Mouse (Mus musculus): ENCODE results near the gene Adam19.

The Adam19 gene

GRCm38 (mm10) chr11:46109206-46109605, 53.4 kb downstream of the Adam19 start:
- DNase-seq: no peak

- no peak for DNase-seq
Observed at GRCm38 (mm10) chr11:46110156-46110944, 54.6 kb downstream of the Adam19 start.

- no peak for DNase-seq
Observed at GRCm38 (mm10) chr11:46110945-46111287, 55.1 kb downstream of the Adam19 start.

GRCm38 (mm10) chr11:46113211-46113610, 57.4 kb downstream of the Adam19 start:
- DNase-seq: no peak

GRCm38 (mm10) chr11:46114221-46114620, 58.4 kb downstream of the Adam19 start:
- DNase-seq: no peak

GRCm38 (mm10) chr11:46115011-46115410, 59.2 kb downstream of the Adam19 start:
- no peak for DNase-seq

GRCm38 (mm10) chr11:46115411-46116173, 59.8 kb downstream of the Adam19 start:
- DNase-seq: no peak

GRCm38 (mm10) chr11:46116510-46116909, 60.7 kb downstream of the Adam19 start:
- DNase-seq: no peak

GRCm38 (mm10) chr11:46119624-46120023, 63.8 kb downstream of the Adam19 start:
- no peak for DNase-seq

- no peak for DNase-seq
Observed at GRCm38 (mm10) chr11:46120084-46120483, 64.3 kb downstream of the Adam19 start.

GRCm38 (mm10) chr11:46121666-46122065, 65.9 kb downstream of the Adam19 start:
- no peak for DNase-seq

- DNase-seq: no peak
Observed at GRCm38 (mm10) chr11:46122875-46123274, 67.1 kb downstream of the Adam19 start.

GRCm38 (mm10) chr11:46123328-46123866, 67.6 kb downstream of the Adam19 start:
- no peak for DNase-seq

- no peak for DNase-seq
Observed at GRCm38 (mm10) chr11:46125093-46125834, 69.5 kb downstream of the Adam19 start.

- no peak for DNase-seq
Observed at GRCm38 (mm10) chr11:46125835-46126229, 70.0 kb downstream of the Adam19 start.

GRCm38 (mm10) chr11:46126317-46126716, 70.5 kb downstream of the Adam19 start:
- no peak for DNase-seq

GRCm38 (mm10) chr11:46126827-46127410, 71.1 kb downstream of the Adam19 start:
- no peak for DNase-seq

- no peak for DNase-seq
Observed at GRCm38 (mm10) chr11:46127621-46128547, 72.1 kb downstream of the Adam19 start.

- peak; percentile 92 for DNase-seq
Observed at GRCm38 (mm10) chr11:46128548-46128945, 72.8 kb downstream of the Adam19 start.

GRCm38 (mm10) chr11:46131022-46131986, 75.5 kb downstream of the Adam19 start:
- DNase-seq: no peak

Data from thymus, postnatal 4 days (tissue).